Mouse (Mus musculus): ENCODE data around the gene Hemgn.
A peak's percentile ranks its signal among the peaks of the same experiment; 100 is the strongest.

The Hemgn gene

DNA sequence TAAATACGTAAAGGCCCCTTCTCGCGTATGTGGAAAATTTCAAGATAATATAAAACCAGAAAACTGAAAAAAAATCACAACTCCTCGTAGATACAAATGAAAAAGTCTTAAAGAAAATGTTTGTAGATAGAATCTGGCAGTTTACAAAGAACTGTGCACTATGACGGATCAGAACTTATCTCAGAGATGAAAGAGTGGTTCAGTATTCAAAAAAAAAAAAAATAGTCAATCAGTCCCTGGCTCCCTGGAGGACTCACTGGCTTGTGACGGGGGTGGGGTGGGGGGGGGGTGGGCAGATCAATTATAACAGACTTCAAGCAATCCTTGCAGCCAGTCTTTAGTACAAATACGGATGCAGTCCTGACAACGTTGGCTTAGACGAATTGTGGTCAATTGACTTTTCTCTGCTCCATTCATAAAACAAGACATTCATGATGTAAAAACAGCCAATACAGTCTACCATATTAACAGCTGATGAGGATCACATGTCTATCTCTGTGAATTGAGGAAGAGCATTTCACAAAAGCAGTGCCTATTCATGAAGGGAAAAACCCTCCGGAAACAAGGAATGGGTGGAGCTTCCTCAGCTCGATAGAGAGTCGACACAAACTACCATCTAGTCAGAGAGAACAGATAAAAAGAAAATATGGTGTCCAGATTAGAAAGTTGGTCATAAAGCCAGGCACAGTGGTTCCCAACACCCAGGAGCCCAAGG lies 53.6 kb downstream of the Hemgn start:
- DNase-seq (ENCODE audit: low spot score in 2 of 2): no peak

DNA sequence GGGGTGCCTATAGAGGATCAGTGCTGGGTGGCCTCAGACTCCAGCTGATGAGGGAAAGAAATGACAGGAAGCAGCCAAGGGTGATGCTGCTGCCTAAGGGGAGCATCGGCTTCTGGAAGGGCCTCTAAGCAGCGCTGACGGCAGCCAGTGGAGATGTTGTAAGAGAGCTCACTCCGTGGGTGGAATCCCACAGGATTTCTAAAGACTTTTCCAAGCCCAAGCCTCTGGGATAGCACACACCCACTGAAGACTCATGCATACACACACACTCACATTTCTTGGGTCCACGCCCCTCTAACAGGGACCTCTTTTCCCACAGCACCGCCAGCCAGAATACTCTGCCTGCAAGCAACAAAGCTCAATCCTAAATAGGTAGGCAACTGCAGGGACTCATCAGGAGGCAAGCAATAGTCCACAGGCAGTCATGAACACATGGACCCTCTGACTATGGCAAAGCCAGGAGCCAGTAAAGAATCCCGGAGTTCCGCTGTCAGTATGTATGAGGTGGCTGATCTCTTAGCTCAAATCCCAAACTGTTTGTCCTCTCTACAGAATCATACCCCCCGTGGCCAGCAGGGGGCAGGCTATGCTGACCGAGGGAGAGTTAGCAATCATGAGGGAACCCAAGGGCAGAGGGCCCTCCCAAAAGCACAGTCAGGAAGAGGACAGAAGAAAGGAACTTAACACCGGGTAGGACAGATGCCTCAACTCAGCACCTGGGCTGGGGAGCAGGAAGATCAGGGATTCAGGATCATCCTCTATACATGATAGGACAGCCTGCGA lies 56.8 kb downstream of the Hemgn start:
- peak in 1 of 2 experiments; percentile 51 for DNase-seq (ENCODE audit: low spot score in 2 of 2)

DNA sequence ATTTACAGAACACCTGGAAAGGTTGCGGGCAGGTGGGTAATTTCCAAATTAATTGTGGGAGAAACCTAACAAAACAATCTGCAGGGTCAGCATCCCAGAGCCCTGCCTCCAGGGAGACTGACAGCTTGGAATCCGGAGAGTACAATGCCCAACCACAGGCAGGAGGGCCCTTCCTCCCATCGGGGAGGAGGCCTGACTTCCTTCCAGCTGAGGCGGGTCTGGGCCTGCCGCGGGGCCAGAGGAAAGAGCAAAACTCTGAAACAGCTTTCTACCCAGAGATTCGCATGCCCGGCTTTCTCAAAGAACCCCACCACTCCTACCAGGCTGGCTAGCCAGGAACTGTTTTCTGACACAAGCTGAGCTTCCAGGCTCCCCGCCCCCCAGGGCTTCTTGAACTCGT lies 60.3 kb downstream of the Hemgn start:
- DNase-seq (ENCODE audit: low spot score in 2 of 2): peak in 1 of 2 experiments; percentile 28

- no peak for DNase-seq (ENCODE audit: low spot score in 2 of 2)
Observed at GRCm38 (mm10) chr4:46349530-46349929, 63.8 kb downstream of the Hemgn start.

DNA sequence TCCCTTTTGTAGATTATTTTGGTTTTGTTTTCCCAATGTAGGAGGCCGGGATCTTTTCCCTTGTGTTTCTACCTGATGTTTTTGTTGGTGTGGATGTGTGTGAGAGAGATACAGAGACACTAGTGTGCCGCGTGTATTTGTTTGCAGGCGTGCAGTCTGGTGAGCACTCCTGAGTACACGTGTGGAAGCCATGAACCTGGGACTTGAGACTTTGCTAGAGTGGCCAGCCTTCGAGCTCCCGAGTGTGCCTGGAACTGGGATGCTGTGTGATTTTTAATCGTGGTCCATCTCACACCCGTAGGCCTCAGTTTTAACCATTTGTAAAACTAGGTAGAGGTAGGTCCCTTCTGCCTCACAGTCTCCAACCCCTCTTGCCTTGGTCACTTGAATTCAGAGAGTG lies 64.4 kb downstream of the Hemgn start:
- DNase-seq (ENCODE audit: low spot score in 2 of 2): no peak

GRCm38 (mm10) chr4:46347580-46348515 lies 65.5 kb downstream of the Hemgn start:
- DNase-seq (ENCODE audit: low spot score in 2 of 2): no peak

DNA sequence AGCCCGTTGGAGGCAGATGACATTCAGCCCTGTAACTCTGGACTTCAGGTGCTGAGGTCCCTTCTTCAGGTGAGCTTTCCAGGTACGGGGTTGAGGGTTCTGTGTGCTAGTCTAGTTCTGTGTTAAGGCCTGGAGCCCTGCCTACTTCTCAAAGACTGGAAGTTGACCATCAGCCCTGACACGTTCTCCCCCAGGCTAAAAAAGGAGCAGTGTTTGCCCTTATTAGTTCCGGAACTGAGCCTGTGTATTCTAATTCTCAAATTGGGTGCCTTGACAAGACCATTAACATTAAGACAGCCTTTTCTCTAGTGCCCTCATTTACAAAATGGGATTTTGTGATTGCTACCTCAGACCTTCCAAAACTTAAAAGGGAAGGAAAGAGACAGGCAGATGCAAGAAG lies 66.2 kb downstream of the Hemgn start:
- no peak for DNase-seq (ENCODE audit: low spot score in 2 of 2)

DNA sequence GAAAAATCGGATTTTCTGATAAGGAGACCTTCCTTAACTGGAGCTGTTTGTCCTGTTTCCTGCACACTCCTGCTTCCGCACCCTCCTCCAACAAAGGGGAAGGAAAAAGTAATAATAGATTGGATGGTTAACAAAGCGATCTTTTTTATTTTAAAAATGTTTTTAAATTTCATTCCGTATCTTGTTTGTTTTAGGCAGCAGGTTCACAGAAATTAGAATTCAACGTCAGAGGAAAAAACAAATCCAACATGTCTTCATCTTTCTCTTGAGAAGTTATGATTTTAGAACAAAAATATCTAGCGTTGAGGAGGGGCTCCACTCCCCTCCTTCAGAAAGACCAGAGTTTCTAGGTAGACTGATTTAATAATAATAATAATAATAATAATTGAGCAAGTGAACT lies 67.1 kb downstream of the Hemgn start:
- DNase-seq (ENCODE audit: low spot score in 2 of 2): no peak

- DNase-seq (ENCODE audit: low spot score in 2 of 2): no peak
Observed at GRCm38 (mm10) chr4:46345773-46346100, 67.6 kb downstream of the Hemgn start.

DNA sequence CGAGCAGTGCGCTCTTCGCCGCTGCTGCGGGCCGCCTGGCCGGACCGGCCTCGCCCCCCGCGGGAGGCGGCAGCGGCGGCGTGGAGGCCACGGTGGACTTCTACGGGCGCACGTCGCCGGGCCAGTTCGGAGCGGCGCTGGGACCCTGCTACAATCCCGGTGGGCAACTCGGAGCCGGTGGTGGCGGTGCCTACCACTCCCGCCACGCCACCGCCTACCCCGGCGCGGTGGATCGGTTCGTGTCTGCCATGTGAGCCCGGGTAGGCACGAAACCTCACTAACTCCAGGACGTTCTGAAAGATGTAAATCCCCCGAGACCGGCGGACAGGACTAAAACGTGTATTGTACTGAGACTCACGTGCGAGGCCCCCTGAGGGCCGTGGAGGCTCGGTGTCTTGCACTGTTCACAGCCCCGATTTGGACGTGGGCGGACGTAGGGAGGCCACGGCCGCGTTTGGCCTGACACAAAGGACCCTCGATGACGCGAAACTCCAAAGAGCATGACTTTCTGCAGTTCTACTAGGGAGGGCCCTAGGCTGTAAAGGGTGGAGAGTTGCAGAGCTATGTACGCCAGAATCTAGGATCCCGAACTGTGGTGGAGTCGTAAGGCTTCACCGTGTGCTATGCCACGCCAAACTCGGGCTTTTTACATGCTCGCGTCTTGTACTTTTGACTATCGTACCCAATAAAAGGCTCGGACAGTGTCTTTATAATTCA lies 68.1 kb downstream of the Hemgn start:
- no peak for DNase-seq (ENCODE audit: low spot score in 2 of 2)

GRCm38 (mm10) chr4:46344288-46344687 lies 69.0 kb downstream of the Hemgn start:
- DNase-seq (ENCODE audit: low spot score in 2 of 2): no peak
